Mouse (Mus musculus) naive thymus-derived CD4-positive, alpha-beta T cell, adult 5 months (primary cell): ENCODE measurements around the gene Clba1. TPM values are rescaled to one million over a fixed set of nuclear protein-coding genes. Genes with fewer than 3 reads are reported as not detected.

Experiments used
- polyA plus RNA-seq: library from polyadenylated mRNA; unstranded; fragments of 100-300 nt; shearing (Covaris generic); gene quantifications from one replicate; pipeline ENCODE4 v1.2.1, GENCODE M21; 2017

Gene Clba1
- polyA plus RNA-seq = not detected

GRCm38 (mm10) chr12:112808587-112809364, at the start of gene Clba1:
Clba1 (plus strand) TSS chr12:112808937.

GRCm38 (mm10) chr12:112760154-112760926, 48.4 kb upstream of the Clba1 start, which contains the start of gene Pld4:
Pld4 (plus strand) TSS chr12:112760655.

GRCm38 (mm10) chr12:112801864-112802846, 6.6 kb upstream of the Clba1 start, which contains the start of gene Ahnak2:
Ahnak2 (minus strand) TSS chr12:112802657.

GRCm38 (mm10) chr12:112829244-112829864, 20.6 kb downstream of the Clba1 start, which contains the start of gene Cdca4:
Cdca4 (minus strand) TSS chr12:112829423.

Other genes with a start within 250 kb of the Clba1 start
- 9.2 TPM for gene Inf2, start 220.2 kb upstream of the Clba1 start, polyA plus RNA-seq
- gene Adssl1, start 188.9 kb upstream of the Clba1 start, polyA plus RNA-seq = 0.32 TPM
- 26.9 TPM for gene Siva1, start 164.3 kb upstream of the Clba1 start, polyA plus RNA-seq
- gene Akt1, start 134.1 kb upstream of the Clba1 start, polyA plus RNA-seq = 102 TPM
- gene Zbtb42, start 130.1 kb upstream of the Clba1 start, polyA plus RNA-seq = 3.8 TPM
- gene Cep170b, start 88.5 kb upstream of the Clba1 start, polyA plus RNA-seq = 9.9 TPM
- gene Pld4, start 48.3 kb upstream of the Clba1 start, polyA plus RNA-seq = not detected
- gene Ahnak2, start 6.3 kb upstream of the Clba1 start, polyA plus RNA-seq = not detected
- gene Cdca4, start 20.5 kb downstream of the Clba1 start, polyA plus RNA-seq = 44.3 TPM
- 266 TPM for gene Gpr132, start 59.3 kb downstream of the Clba1 start, polyA plus RNA-seq
- gene Jag2, start 120.8 kb downstream of the Clba1 start, polyA plus RNA-seq = 2.6 TPM
- 43.2 TPM for gene Nudt14, start 133.2 kb downstream of the Clba1 start, polyA plus RNA-seq
- gene Btbd6, start 167.5 kb downstream of the Clba1 start, polyA plus RNA-seq = 85.5 TPM
- gene Brf1, start 191.8 kb downstream of the Clba1 start, polyA plus RNA-seq = 274 TPM
- 44.0 TPM for gene Pacs2, start 205.6 kb downstream of the Clba1 start, polyA plus RNA-seq